Mouse (Mus musculus) embryonic facial prominence, embryonic 11.5 days (tissue): ENCODE data around the gene Ccn6. TPM values are rescaled to one million over a fixed set of nuclear protein-coding genes. Genes with fewer than 3 reads are reported as not detected.

ENCODE experiments used
- ATAC-seq: fragments of 200-750 bp; cut with Nextera tagmentation; replicated peaks from 2 replicates; pipeline ENCODE4 v1.8.0; 2017; ENCODE audit warnings: low read depth; ENCODE audit not compliant: insufficient number of reproducible peaks, low FRiP score, low TSS enrichment
- DNase-seq: peaks from one replicate; pipeline ENCODE4 v3.0.0-alpha.2; 2015; ENCODE audit warnings: low spot score
- H3K27ac ChIP-seq: fragments of 300-500 bp; sonication (generic); replicated peaks from 2 replicates; pipeline ENCODE4 v1.5.1; 2014; ENCODE audit warnings: mild to moderate bottlenecking, low read depth, low read length, control low read depth
- H3K27me3 ChIP-seq: fragments of 300-500 bp; sonication (generic); 2 replicates; pipeline ENCODE4 v1.6.1; 2014; ENCODE audit warnings: mild to moderate bottlenecking, low read length, moderate library complexity, mixed read lengths; ENCODE audit not compliant: control insufficient read depth, insufficient read depth
- H3K36me3 ChIP-seq: fragments of 300-500 bp; sonication (generic); replicated peaks from 2 replicates; pipeline ENCODE4 v1.6.1; 2014; ENCODE audit warnings: low read depth, mild to moderate bottlenecking, low read length, moderate library complexity, mixed read lengths; ENCODE audit not compliant: control insufficient read depth, insufficient read depth
- H3K4me1 ChIP-seq: fragments of 300-500 bp; sonication (generic); 2 replicates; pipeline ENCODE4 v1.6.1; 2014; ENCODE audit warnings: low read length, mixed read lengths; ENCODE audit not compliant: control insufficient read depth, insufficient read depth
- H3K4me2 ChIP-seq: fragments of 300-500 bp; sonication (generic); 2 replicates; pipeline ENCODE4 v1.6.1; 2014; ENCODE audit warnings: low read depth, mild to moderate bottlenecking, control low read depth, low read length, moderate library complexity
- H3K4me3 ChIP-seq: fragments of 300-500 bp; sonication (generic); 2 replicates; pipeline ENCODE4 v1.5.1; 2014; ENCODE audit warnings: low read depth, low read length, control low read depth
- H3K9ac ChIP-seq: fragments of 300-500 bp; sonication (generic); replicated peaks from 2 replicates; pipeline ENCODE4 v1.6.1; 2014; ENCODE audit warnings: mild to moderate bottlenecking, control low read depth, low read length
- H3K9me3 ChIP-seq: fragments of 300-500 bp; sonication (generic); replicated peaks from 2 replicates; pipeline ENCODE4 v1.6.1; 2016; ENCODE audit warnings: mild to moderate bottlenecking, low read length, inconsistent platforms, mixed read lengths; ENCODE audit not compliant: control insufficient read depth
- WGBS: fragments of 180-500 bp; shearing (Covaris S2); extraction: QIAGEN DNeasy Blood & Tissue Kit; methylation state at CpG from one replicate; pipeline ENCODE4 v1.1.7; 2014; 5-methylcytosine and 5-hydroxymethylcytosine counted together
- polyA plus RNA-seq: library from polyadenylated mRNA; unstranded; fragments of >200 nt; fragmentation: Nextera tagmentation; extraction: Ambion mirVana; gene quantifications from 2 replicates; pipeline ENCODE4 v1.2.1, GENCODE M21; 2014

Gene Ccn6
- polyA plus RNA-seq, 1 experiment from 2014 or later: not detected

- WGBS: 73% methylated on average over 4 of the region's 4 CpGs
- Histone ChIP-seq H3K4me2 (no peak overlapping the region), H3K9me3 (no peaks in the 10 kb centered on the region), H3K9ac (no peak overlapping the region), H3K27ac (no peak overlapping the region), H3K27me3 (no peaks in the 10 kb centered on the region), H3K4me1 (no peaks in the 10 kb centered on the region), H3K4me3 (no peak overlapping the region), H3K36me3 (no peaks in the 10 kb centered on the region)
- ATAC-seq: no peak
- DNase-seq: no peak
These were observed 54.1 kb downstream of the Ccn6 start for GRCm38 (mm10) chr10:39109489-39109874.

GRCm38 (mm10) chr10:39108837-39109488 lies 54.6 kb downstream of the Ccn6 start:
- no peaks in the 10 kb centered on the region for H3K27me3 ChIP-seq
- H3K9me3 ChIP-seq: no peaks in the 10 kb centered on the region
- no peaks in the 10 kb centered on the region for H3K36me3 ChIP-seq
- no peak overlapping the region for H3K4me2 ChIP-seq
- H3K9ac ChIP-seq: no peak overlapping the region
- H3K4me3 ChIP-seq: no peak overlapping the region
- ATAC-seq: no peak
- H3K27ac ChIP-seq: no peak overlapping the region
- H3K4me1 ChIP-seq: no peaks in the 10 kb centered on the region
- no peak for DNase-seq
- WGBS: 79% methylated on average over 10 of the region's 10 CpGs

- H3K27me3 ChIP-seq: no peaks in the 10 kb centered on the region
- 52% methylated on average over 4 of the region's 4 CpGs for WGBS
- DNase-seq (no peak), ATAC-seq (no peak)
- H3K4me1 ChIP-seq: no peaks in the 10 kb centered on the region
- H3K4me2 ChIP-seq: no peak overlapping the region
- no peaks in the 10 kb centered on the region for H3K36me3 ChIP-seq
- H3K9ac ChIP-seq: no peak overlapping the region
- H3K4me3 ChIP-seq: no peak overlapping the region
- H3K27ac ChIP-seq: no peak overlapping the region
- H3K9me3 ChIP-seq: no peaks in the 10 kb centered on the region
These were observed 56.7 kb downstream of the Ccn6 start for GRCm38 (mm10) chr10:39106935-39107334.

- no peak for DNase-seq
- no peaks in the 10 kb centered on the region for H3K36me3 ChIP-seq
- no peak for ATAC-seq
- H3K4me3 ChIP-seq: no peak overlapping the region
- no peak overlapping the region for H3K9ac ChIP-seq
- no peaks in the 10 kb centered on the region for H3K4me1 ChIP-seq
- H3K9me3 ChIP-seq: no peaks in the 10 kb centered on the region
- WGBS: 61% methylated on average over 3 of the region's 3 CpGs
- H3K27ac ChIP-seq: no peak overlapping the region
- no peaks in the 10 kb centered on the region for H3K27me3 ChIP-seq
- no peak overlapping the region for H3K4me2 ChIP-seq
These were observed 57.2 kb downstream of the Ccn6 start for GRCm38 (mm10) chr10:39106413-39106812.

GRCm38 (mm10) chr10:39104803-39105449 lies 58.7 kb downstream of the Ccn6 start:
- H3K27ac ChIP-seq: no peak overlapping the region
- H3K4me3 ChIP-seq: no peak overlapping the region
- no peaks in the 10 kb centered on the region for H3K4me1 ChIP-seq
- ATAC-seq (no peak), DNase-seq (no peak)
- no peak overlapping the region for H3K9ac ChIP-seq
- no peak overlapping the region for H3K4me2 ChIP-seq
- H3K27me3 ChIP-seq: no peaks in the 10 kb centered on the region
- WGBS: 92% methylated on average over 8 of the region's 8 CpGs
- no peaks in the 10 kb centered on the region for H3K36me3 ChIP-seq
- H3K9me3 ChIP-seq: no peaks in the 10 kb centered on the region

Other genes with a start within 250 kb of the Ccn6 start
- 24.8 and 27.4 TPM in 2 replicates for gene Lama4, start 198.3 kb downstream of the Ccn6 start, polyA plus RNA-seq
- 12.4 and 15.5 TPM in 2 replicates for gene Fam229b, start 29.9 kb downstream of the Ccn6 start, polyA plus RNA-seq
- 24.4 and 26.2 TPM in 2 replicates for gene Tube1, start 29.8 kb downstream of the Ccn6 start, polyA plus RNA-seq
- gene Fyn, start 205.1 kb upstream of the Ccn6 start, polyA plus RNA-seq: 34.9 and 38.9 TPM in 2 replicates